Mouse (Mus musculus) heart, embryonic 12.5 days (tissue): Measurements from ENCODE around the gene Ypel3. TPM values are rescaled to one million over a fixed set of nuclear protein-coding genes. Genes with fewer than 3 reads are reported as not detected.

Source experiments
- ATAC-seq: fragments of 200-750 bp; cut with Nextera tagmentation; 2 replicates; pipeline ENCODE4 v1.8.0; 2017; ENCODE audit warnings: moderate TSS enrichment, moderate library complexity; ENCODE audit not compliant: insufficient number of reproducible peaks, low FRiP score
- H3K27ac ChIP-seq: fragments of 300-500 bp; sonication (generic); 2 replicates; pipeline ENCODE4 v1.5.1; 2016; ENCODE audit warnings: mild to moderate bottlenecking, moderate library complexity; ENCODE audit not compliant: poor library complexity, severe bottlenecking
- H3K27me3 ChIP-seq: fragments of 300-500 bp; sonication (generic); replicated peaks from 2 replicates; pipeline ENCODE4 v1.6.1; 2016; ENCODE audit warnings: mild to moderate bottlenecking, moderate library complexity
- H3K36me3 ChIP-seq: fragments of 300-500 bp; sonication (generic); 2 replicates; pipeline ENCODE4 v1.6.1; 2016; ENCODE audit warnings: mild to moderate bottlenecking, moderate library complexity
- H3K4me1 ChIP-seq: fragments of 300-500 bp; sonication (generic); replicated peaks from 2 replicates; pipeline ENCODE4 v1.6.1; 2016; ENCODE audit warnings: mild to moderate bottlenecking
- H3K4me2 ChIP-seq: fragments of 300-500 bp; sonication (generic); 2 replicates; pipeline ENCODE4 v1.6.1; 2016; ENCODE audit warnings: mild to moderate bottlenecking, moderate library complexity
- H3K4me3 ChIP-seq: fragments of 300-500 bp; sonication (generic); 2 replicates; pipeline ENCODE4 v1.5.1; 2016; ENCODE audit warnings: mild to moderate bottlenecking
- H3K9ac ChIP-seq: fragments of 300-500 bp; sonication (generic); 2 replicates; pipeline ENCODE4 v1.6.1; 2016; ENCODE audit warnings: mild to moderate bottlenecking, moderate library complexity
- H3K9me3 ChIP-seq: fragments of 300-500 bp; sonication (generic); replicated peaks from 2 replicates; pipeline ENCODE4 v1.6.1; 2016; ENCODE audit warnings: mild to moderate bottlenecking, moderate library complexity
- WGBS: fragments of 180-500 bp; shearing (Covaris S2); methylation state at CpG from one replicate; pipeline ENCODE4 v1.1.7; 2016; 5-methylcytosine and 5-hydroxymethylcytosine counted together
- polyA plus RNA-seq: library from polyadenylated mRNA; unstranded; fragments of >200 nt; fragmentation: Nextera tagmentation; extraction: Ambion mirVana; gene quantifications from 2 replicates; pipeline ENCODE4 v1.2.1, GENCODE M21; 2016

The Ypel3 gene
- polyA plus RNA-seq, 1 experiment from 2014 or later: 74.8 TPM

DNA sequence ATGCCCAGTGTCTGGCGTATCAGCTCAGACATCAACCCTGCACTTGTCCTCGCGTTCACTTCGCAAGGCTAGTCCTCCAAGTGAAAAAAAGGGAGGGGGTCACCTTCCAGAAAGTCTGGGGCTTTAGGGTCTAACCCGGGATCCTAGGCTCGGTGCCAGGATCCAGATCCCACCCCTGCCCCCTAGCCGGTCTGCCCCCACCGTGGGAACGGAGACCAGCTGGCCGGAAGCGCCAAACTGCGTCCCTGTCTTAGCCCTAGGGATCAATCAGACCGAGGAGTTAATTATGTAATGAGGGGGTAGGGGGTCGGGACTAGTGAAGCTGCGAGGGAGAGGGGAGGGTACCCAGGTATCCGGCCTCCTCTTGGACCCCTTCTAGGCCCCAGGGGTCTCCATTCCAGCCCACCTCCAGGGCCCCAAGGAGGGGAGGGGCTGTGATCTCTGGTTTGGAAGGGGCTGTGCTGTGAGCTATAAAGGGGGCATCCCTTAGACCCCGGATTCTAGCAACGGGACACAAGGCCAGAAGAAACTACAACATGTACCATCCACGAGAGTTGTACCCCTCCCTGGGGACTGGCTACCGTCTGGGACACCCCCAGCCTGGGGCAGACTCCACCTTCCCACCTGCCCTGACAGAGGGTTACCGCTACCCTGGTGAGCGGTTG is 4.3 kb downstream of the Ypel3 start, which contains the start of gene Tbx6:
Gene Tbx6 (plus strand): TSS at position 513 of the 665 bp plus-strand sequence.
- whole genome bisulfite sequencing: 8% methylated on average over 22 of the region's 22 CpGs
- Histone ChIP-seq H3K9me3 (no peaks in the 10 kb centered on the region), H3K27me3 (no peaks in the 10 kb centered on the region), H3K36me3 (peaks cover 36% of the 10 kb centered on the region), H3K27ac (no peak within 1 kb of the TSS), H3K4me3 (peak within 1 kb of the TSS; percentile 46), H3K4me2 (peak within 1 kb of the TSS; percentile 91), H3K9ac (peak within 1 kb of the TSS; percentile 70), H3K4me1 (peaks cover 37% of the 10 kb centered on the region)
- no peak for ATAC-seq

DNA sequence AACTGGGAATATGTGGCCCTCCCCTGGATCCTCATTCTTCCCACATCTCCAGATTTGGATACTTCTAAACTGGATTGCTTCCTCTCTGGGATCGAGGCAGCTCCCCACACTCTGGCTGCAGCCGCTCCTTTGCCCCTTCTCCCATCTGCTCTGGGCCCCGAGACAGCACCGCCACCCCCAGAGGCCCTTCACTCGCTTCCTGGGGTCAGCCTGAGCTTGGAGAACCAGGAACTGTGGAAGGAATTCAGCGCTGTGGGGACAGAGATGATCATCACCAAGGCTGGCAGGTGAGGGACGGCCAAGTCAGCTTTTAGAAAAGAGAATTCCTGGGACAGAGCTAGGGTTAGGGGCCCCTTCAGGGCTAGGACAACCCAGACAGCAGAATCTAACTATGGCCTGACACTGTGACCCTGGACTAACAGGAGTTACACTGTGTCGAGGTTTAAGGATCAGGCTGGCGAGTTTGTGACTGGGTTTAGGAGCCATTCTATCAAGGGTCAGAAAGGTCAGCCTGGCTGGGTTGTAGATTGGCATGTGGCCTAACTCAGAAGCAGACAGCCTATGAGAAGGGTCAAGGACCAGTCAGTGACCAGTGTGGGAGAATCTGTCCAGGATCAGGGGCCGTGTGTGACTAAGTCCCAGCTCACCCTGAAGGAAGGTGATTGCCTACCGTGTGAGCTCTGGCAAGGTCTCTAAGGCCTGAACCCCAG is 5.1 kb downstream of the Ypel3 start:
- Histone ChIP-seq H3K4me3 (peak overlapping the region; percentile 46; the same call in 1 of the 2 replicates), H3K36me3 (peaks cover 44% of the 10 kb centered on the region), H3K27me3 (no peaks in the 10 kb centered on the region), H3K27ac (no peak overlapping the region), H3K4me2 (peak overlapping the region; percentile 91), H3K4me1 (peaks cover 34% of the 10 kb centered on the region), H3K9ac (0 out of 2 replicates have a peak overlapping the region, but pooled peaks have one; percentile 70), H3K9me3 (no peaks in the 10 kb centered on the region)
- WGBS: 37% methylated on average over 11 of the region's 11 CpGs
- no peak for ATAC-seq

- Histone ChIP-seq H3K27me3 (no peaks in the 10 kb centered on the region), H3K4me1 (peaks cover 28% of the 10 kb centered on the region), H3K9ac (peak overlapping the region; percentile 7; the same call in 1 of the 2 replicates), H3K4me3 (no peak overlapping the region), H3K4me2 (no peak overlapping the region), H3K9me3 (no peaks in the 10 kb centered on the region), H3K27ac (no peak overlapping the region), H3K36me3 (peaks cover 52% of the 10 kb centered on the region)
- WGBS: 80% methylated on average over 13 of the region's 13 CpGs
- no peak for ATAC-seq
Measured at GRCm38 (mm10) chr7:126782693-126783092, 5.9 kb downstream of the Ypel3 start.

- no peak overlapping the region for H3K4me3 ChIP-seq
- H3K36me3 ChIP-seq: peaks cover 57% of the 10 kb centered on the region
- no peak overlapping the region for H3K4me2 ChIP-seq
- ATAC-seq: no peak
- no peaks in the 10 kb centered on the region for H3K27me3 ChIP-seq
- WGBS: 86% methylated on average over 7 of the region's 7 CpGs
- peaks cover 23% of the 10 kb centered on the region for H3K4me1 ChIP-seq
- H3K9me3 ChIP-seq: no peaks in the 10 kb centered on the region
- H3K27ac ChIP-seq: no peak overlapping the region
- H3K9ac ChIP-seq: no peak overlapping the region
Measured at GRCm38 (mm10) chr7:126784469-126784868, 7.7 kb downstream of the Ypel3 start.

- WGBS: 54% methylated on average over 4 of the region's 4 CpGs
- no peaks in the 10 kb centered on the region for H3K27me3 ChIP-seq
- H3K4me3 ChIP-seq: no peak overlapping the region
- no peaks in the 10 kb centered on the region for H3K9me3 ChIP-seq
- no peak overlapping the region for H3K4me2 ChIP-seq
- no peak for ATAC-seq
- H3K27ac ChIP-seq: no peak overlapping the region
- H3K9ac ChIP-seq: no peak overlapping the region
- peaks cover 63% of the 10 kb centered on the region for H3K36me3 ChIP-seq
- peaks cover 18% of the 10 kb centered on the region for H3K4me1 ChIP-seq
Measured at GRCm38 (mm10) chr7:126785056-126785455, 8.3 kb downstream of the Ypel3 start.

- H3K4me1 ChIP-seq: peaks cover 18% of the 10 kb centered on the region
- peaks cover 67% of the 10 kb centered on the region for H3K36me3 ChIP-seq
- WGBS: 89% methylated on average over 14 of the region's 14 CpGs
- ATAC-seq: no peak
- H3K9me3 ChIP-seq: no peaks in the 10 kb centered on the region
- no peaks in the 10 kb centered on the region for H3K27me3 ChIP-seq
- H3K4me2 ChIP-seq: no peak overlapping the region
- no peak overlapping the region for H3K9ac ChIP-seq
- no peak overlapping the region for H3K4me3 ChIP-seq
- H3K27ac ChIP-seq: no peak overlapping the region
Measured at GRCm38 (mm10) chr7:126786142-126786541, 9.4 kb downstream of the Ypel3 start.

DNA sequence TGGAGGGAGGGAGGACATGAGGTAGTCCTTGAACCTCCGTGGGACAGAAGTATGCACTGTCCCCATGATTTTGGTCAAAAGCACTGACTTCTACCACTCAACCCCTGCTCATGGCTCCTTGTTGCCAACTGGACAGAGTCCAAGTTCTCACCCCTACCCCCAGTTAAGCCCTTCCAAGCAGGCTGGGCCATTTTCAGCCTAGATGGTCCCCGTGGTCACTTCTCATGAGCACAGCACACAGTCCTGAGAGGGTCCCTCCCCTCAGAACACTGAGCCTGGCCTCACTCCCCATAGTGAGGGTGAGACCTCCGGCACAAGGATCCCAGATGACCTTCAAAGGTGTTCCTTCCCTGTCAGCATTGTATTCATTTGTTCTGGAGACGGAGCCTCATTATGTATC is 12.4 kb downstream of the Ypel3 start:
- Histone ChIP-seq H3K36me3 (peaks cover 66% of the 10 kb centered on the region), H3K4me2 (no peak overlapping the region), H3K27me3 (no peaks in the 10 kb centered on the region), H3K4me1 (peaks cover 22% of the 10 kb centered on the region), H3K9ac (no peak overlapping the region), H3K4me3 (no peak overlapping the region), H3K9me3 (no peaks in the 10 kb centered on the region), H3K27ac (no peak overlapping the region)
- WGBS: 85% methylated on average over 4 of the region's 4 CpGs
- no peak for ATAC-seq

DNA sequence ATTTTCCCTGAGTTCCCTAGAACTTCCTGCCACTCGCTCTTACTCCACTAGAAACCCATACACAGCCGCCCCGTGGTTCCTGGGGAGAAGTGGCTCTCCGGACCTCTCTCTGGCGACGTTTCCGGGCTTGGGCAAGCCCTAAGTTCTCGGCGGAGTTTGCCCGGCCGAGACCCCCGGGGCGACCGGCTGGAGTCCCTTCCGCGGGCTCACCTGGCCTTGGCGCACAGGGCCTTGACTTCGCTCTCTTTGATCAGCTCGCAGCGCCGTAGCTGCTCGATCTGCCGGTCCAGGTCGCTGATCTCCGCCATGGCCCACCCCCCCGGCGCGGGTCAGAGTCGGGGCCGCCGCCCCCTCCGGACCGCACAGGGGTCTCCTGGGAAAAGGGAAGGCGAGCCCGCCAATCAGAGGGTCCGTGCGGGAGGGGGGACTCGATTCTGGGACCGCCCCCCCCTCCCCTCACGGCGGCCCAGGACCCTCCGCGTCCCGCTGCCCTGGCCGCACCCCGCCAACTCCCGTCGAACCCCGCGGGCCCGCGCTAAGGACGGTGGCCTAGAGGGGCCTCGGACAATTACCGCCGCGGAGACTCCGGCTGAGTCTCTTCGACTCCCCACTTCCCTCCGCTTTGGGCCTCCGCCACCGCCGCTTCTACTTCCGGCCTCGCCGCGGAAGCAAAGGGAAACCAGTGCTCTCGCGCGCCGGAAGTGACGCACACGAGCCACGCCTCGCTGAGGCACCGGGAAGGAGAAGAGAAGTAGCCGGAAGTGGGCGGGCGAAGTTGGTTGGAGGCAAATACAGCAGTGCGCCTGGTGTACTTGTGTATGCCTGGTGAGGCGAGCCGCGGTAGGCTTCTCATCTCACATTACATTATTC is 15.3 kb downstream of the Ypel3 start, which contains the start of gene Ppp4c:
Gene Ppp4c (minus strand): TSS at position 646 of the 870 bp plus-strand sequence.
- Histone ChIP-seq H3K4me2 (peak within 1 kb of the TSS; percentile 76), H3K27me3 (no peaks in the 10 kb centered on the region), H3K27ac (peak within 1 kb of the TSS; percentile 92), H3K4me3 (peak within 1 kb of the TSS; percentile 85), H3K9ac (peak within 1 kb of the TSS; percentile 94), H3K36me3 (peaks cover 66% of the 10 kb centered on the region), H3K4me1 (peaks cover 47% of the 10 kb centered on the region), H3K9me3 (no peaks in the 10 kb centered on the region)
- peak; percentile 93 for ATAC-seq
- WGBS: under 1% methylated on average over 72 of the region's 83 CpGs

DNA sequence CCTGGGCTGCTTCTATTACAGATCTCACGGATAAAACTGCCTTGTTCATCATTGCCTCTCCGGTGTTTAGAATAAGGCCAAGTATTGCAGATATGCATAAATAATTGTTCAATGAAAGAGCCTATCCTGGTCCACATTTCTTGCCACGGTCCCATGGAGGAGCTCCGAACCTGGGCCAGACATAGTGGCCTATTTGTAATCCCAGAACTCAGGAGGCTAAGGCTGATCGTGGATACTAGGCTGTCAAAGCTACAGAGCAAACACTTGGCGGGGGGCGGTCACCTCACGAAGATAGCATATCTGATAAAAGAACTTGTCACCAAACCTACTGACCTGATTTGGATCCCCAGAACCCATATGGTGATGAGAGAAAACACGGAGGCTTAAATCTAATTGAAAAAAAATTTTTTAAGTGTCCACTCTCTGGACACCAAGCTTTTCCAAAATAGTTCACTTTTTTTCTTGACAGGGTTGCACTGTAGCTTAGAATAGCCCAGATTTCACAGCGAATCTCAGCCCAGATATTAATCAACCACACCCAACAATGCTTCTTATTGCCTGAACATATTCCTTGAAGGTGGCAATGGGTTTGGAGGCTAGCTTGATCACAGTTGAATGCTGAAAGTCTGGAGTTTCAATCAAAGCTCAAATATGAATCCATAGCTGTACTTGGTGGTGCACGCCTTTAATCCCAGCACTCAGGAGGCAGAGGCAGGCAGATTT is 16.1 kb downstream of the Ypel3 start:
- Histone ChIP-seq H3K9me3 (no peaks in the 10 kb centered on the region), H3K27me3 (no peaks in the 10 kb centered on the region), H3K9ac (peak overlapping the region; percentile 94), H3K36me3 (peaks cover 65% of the 10 kb centered on the region), H3K4me2 (peak overlapping the region; percentile 76), H3K4me1 (peaks cover 55% of the 10 kb centered on the region), H3K27ac (peak overlapping the region; percentile 92), H3K4me3 (peak overlapping the region; percentile 85)
- WGBS: 16% methylated on average over 11 of the region's 11 CpGs
- ATAC-seq: peak; percentile 7; the same call in 1 of the 2 replicates

DNA sequence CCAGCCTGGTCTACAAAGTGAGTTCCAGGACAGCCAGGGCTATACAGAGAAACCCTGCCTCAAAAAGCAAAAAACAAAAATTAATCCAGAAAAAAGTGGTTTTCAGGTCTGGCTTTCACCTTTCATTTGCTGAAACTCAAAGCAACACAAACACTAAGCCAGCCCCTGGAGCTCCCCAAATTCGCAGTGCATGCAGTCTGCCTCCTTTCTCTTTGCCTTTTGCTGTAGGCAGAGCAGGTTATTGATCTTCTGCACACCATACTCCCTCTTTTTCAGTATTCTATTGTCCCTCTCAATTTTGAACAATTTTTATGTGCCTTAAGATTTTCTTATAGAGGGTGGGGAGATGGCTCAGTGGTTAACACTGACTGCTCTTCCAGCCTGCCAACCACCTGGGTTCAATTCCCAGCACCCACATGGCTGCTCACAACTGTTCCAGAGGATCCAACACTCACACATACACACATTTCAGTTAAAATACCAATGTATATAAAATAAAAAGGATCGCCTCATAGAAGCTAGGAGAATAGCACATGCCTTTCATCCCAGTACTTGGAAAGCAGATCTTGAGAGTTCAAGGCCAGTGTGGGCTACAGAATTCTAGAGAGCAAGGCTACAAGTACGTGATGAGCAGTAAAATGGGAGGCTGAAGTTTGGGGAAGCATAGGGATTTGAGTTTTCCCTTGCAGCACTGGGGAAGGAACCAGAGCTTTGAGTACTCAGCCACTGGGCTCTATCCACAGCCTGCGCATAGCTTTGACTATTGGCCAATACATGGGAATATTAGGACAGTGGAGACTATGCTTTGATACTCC is 16.9 kb downstream of the Ypel3 start:
- Histone ChIP-seq H3K27me3 (no peaks in the 10 kb centered on the region), H3K4me1 (peaks cover 55% of the 10 kb centered on the region)
- 64% methylated on average over 4 of the region's 4 CpGs for WGBS

More for the DNA sequence above, 16.9 kb downstream of the Ypel3 start:
- Histone ChIP-seq H3K9me3 (no peaks in the 10 kb centered on the region), H3K4me2 (peak overlapping the region; percentile 76; the same call in 1 of the 2 replicates), H3K4me3 (no peak overlapping the region), H3K27ac (no peak overlapping the region), H3K36me3 (peaks cover 57% of the 10 kb centered on the region), H3K9ac (no peak overlapping the region; the same call in 1 of the 2 replicates)
- ATAC-seq: no peak
